Mouse (Mus musculus): ENCODE measurements around the gene Ano1. TPM values are rescaled to one million over a fixed set of nuclear protein-coding genes. Genes with fewer than 3 reads are reported as not detected.
A peak's percentile ranks its signal among the peaks of the same experiment; 100 is the strongest.

Ano1 gene
- polyA plus RNA-seq, 1 experiment from 2014 or later = 47.6 TPM

DNA sequence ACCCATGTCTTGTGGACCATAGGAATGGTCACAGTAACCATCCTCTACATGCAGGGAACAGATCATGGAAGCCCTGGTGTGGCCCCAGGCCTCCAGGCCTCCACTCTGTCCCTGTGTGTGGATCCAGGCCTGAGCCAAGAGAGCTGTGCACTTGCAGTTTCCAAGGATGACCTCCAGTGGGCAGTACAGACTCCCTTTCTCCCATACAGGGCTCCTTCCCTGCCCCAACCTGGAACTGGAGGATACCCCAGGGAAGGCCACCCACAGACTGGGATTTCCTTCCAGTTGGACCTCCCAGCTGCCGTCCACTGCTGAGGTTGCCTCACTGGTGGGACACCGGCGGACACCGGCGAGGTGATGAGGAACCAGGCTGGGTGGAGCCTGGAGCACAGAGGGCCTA is 29.6 kb upstream of the Ano1 start:
- WGBS = 61% methylated on average over 5 of the region's 5 CpGs
- no peaks in the 10 kb centered on the region for H3K9me3 ChIP-seq
- no peak for ATAC-seq (ENCODE audit: insufficient read depth, low FRiP score, low read depth)
- no peaks in the 10 kb centered on the region for H3K36me3 ChIP-seq
- H3K4me1 ChIP-seq = no peaks in the 10 kb centered on the region
- H3K4me3 ChIP-seq (replicated peaks) = no peak overlapping the region
- no peak overlapping the region for H3K27ac ChIP-seq
- H3K9ac ChIP-seq = no peak overlapping the region
- H3K4me2 ChIP-seq = no peak overlapping the region
- H3K27me3 ChIP-seq (replicated peaks) = no peaks in the 10 kb centered on the region

DNA sequence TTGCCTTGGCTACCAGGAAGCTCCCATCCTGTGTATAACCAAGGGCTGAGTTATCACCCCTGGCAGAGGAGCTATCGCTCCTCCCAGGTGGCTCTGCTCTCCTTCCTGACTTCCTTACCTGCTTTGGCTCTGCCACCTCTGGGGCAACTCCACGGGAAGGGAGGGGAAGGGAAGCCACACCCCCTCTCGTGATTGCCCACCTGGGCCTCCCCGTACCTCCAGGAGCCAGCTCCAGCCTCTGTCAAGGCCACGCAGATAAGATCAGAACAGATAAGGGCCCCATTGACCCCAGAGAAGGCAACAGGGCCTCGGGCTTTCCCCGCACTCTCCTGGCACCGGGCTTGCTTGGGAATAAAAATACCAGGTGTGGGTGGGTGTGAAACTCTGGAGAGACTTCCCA is 28.4 kb upstream of the Ano1 start:
- Histone ChIP-seq H3K27ac (no peak overlapping the region), H3K9ac (no peak overlapping the region), H3K9me3 (no peaks in the 10 kb centered on the region), H3K4me3 (replicated peaks) (no peak overlapping the region), H3K27me3 (replicated peaks) (no peaks in the 10 kb centered on the region), H3K4me1 (peaks cover 8% of the 10 kb centered on the region), H3K36me3 (no peaks in the 10 kb centered on the region), H3K4me2 (no peak overlapping the region)
- 48% methylated on average over 8 of the region's 8 CpGs for WGBS
- ATAC-seq (ENCODE audit: insufficient read depth, low FRiP score, low read depth) = no peak

DNA sequence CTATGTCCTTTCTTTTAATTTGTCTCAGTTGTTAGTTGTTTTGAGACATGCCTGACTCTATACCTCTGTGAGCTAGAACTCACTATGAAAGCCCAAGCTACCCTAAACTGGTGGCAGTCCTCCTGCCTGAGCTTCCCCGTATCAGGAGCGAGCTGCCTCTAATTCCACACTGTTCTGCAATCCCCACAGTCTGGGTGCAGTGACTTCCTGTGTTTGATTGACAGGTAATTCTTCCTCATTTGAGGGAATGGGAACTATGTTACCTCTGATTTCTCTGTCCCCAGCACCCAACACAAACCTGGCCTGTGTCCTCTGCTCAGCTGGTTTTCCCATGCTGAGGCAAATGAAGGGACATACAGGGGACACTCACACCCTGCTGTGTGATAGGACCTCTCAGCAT is 27.9 kb upstream of the Ano1 start:
- Histone ChIP-seq H3K36me3 (no peaks in the 10 kb centered on the region), H3K9ac (no peak overlapping the region), H3K4me1 (peaks cover 13% of the 10 kb centered on the region), H3K4me2 (no peak overlapping the region), H3K27me3 (replicated peaks) (no peaks in the 10 kb centered on the region), H3K27ac (no peak overlapping the region), H3K9me3 (no peaks in the 10 kb centered on the region), H3K4me3 (replicated peaks) (no peak overlapping the region)
- WGBS = 76% methylated on average over 2 of the region's 2 CpGs
- ATAC-seq (ENCODE audit: insufficient read depth, low FRiP score, low read depth) = no peak

DNA sequence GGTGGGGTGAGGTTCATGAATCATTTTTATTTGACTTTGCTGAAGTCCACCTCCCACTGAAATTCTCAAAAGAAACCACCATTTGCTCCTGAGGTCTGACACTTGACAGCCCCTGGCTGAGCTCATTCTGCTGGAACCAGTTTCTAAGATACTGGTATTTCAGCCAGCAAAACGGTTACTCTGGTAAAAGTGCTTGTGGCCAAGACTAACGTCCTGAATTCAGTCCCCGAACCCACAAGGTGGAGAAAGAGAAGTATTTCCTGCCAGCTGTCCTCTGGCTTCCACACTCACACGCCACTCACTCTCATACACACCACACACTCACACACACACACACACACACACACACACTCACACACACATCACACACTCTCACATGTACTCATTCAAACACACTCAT is 26.0 kb upstream of the Ano1 start:
- no peak for ATAC-seq (ENCODE audit: insufficient read depth, low FRiP score, low read depth)
- H3K36me3 ChIP-seq = no peaks in the 10 kb centered on the region
- H3K27ac ChIP-seq = no peak overlapping the region
- WGBS = 46% methylated on average over 4 of the region's 4 CpGs
- H3K4me2 ChIP-seq = no peak overlapping the region
- no peaks in the 10 kb centered on the region for H3K27me3 ChIP-seq (replicated peaks)
- H3K4me1 ChIP-seq = peaks cover 13% of the 10 kb centered on the region
- H3K4me3 ChIP-seq (replicated peaks) = no peak overlapping the region
- no peaks in the 10 kb centered on the region for H3K9me3 ChIP-seq
- H3K9ac ChIP-seq = no peak overlapping the region

DNA sequence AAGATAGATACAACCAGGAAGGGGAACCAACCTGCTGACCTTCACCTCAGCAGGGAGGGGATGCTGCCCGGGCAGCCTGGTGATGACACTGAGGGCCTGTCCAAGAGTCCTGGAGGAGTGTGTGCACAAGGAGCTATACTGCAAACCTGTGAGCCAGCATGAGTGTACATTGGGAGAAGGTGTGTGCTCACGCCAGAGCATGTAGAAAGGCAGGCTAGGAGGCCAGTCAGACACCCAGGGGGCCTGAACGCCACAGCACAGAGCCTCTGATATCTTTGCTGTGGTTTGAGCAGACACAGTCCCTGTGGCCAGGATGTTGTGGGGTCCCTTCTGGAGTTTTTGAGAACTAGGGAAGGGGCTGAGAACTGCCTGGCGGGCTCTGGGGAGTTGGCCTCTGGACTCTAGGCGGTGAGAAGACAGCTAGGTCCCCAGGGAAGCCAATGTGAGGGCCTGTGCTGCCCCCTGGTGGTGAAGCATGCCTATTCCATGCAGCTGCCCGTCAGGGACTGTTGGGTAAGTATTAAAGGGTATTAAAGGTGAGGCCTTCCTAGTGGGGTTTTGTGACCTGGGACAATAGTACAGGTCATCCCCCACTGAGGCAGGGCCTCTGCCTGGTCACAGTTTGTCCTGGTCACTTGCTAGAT is 24.2 kb upstream of the Ano1 start:
- H3K27ac ChIP-seq = 0 out of 2 replicates have a peak overlapping the region, but pooled peaks have one; percentile 31
- ATAC-seq (ENCODE audit: insufficient read depth, low FRiP score, low read depth) = peak; percentile 75
- no peak overlapping the region for H3K9ac ChIP-seq
- H3K9me3 ChIP-seq = no peaks in the 10 kb centered on the region
- no peak overlapping the region for H3K4me3 ChIP-seq (replicated peaks)
- H3K4me2 ChIP-seq = no peak overlapping the region
- WGBS = 33% methylated on average over 6 of the region's 6 CpGs
- H3K4me1 ChIP-seq = peaks cover 15% of the 10 kb centered on the region
- H3K36me3 ChIP-seq = no peaks in the 10 kb centered on the region
- H3K27me3 ChIP-seq (replicated peaks) = no peaks in the 10 kb centered on the region

DNA sequence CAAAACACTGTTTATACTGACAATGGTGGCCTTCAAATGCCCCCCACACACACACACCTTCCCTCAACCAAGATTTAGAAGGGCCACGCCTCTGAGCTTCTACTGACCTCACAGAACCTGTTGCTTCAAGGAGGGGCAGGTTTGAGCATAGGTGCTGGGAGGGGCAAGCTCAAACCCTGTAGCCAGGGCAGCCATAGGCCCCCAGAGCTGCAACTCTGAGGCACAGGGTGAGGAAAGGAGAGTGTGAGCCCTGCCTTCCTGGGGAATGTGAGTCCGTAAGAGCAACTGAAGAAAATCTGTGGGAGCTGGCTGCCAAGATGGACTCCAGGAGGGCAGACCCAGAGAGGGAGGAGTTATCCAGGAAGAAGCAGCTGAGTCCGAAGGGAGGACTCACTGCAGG is 23.4 kb upstream of the Ano1 start:
- H3K9me3 ChIP-seq = no peaks in the 10 kb centered on the region
- H3K9ac ChIP-seq = no peak overlapping the region
- peaks cover 21% of the 10 kb centered on the region for H3K4me1 ChIP-seq
- H3K4me3 ChIP-seq (replicated peaks) = no peak overlapping the region
- H3K4me2 ChIP-seq = no peak overlapping the region
- H3K27ac ChIP-seq = 0 out of 2 replicates have a peak overlapping the region, but pooled peaks have one; percentile 9
- 51% methylated on average over 3 of the region's 3 CpGs for WGBS
- ATAC-seq (ENCODE audit: insufficient read depth, low FRiP score, low read depth) = peak; percentile 48; the same call in 1 of the 2 replicates
- H3K27me3 ChIP-seq (replicated peaks) = no peaks in the 10 kb centered on the region
- H3K36me3 ChIP-seq = no peaks in the 10 kb centered on the region

DNA sequence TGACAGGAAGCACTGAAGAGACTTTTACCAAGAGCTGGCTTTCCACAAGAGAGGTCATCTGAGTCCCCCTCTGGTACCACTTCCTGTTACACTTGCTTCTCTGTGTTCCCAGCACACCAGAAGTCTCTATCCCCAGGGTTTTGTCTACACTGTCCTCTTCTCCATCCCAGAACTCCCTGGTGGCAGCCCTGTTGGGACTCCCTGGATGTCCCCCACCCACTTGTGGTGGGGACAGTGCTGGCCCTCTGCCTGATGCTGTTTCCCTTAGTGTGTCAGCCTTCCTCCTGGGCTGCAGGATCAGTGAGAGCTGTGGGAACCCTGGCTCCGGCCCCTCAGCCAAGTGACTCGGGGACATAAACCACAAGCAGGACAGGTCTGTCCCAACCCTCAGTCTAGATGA is 22.5 kb upstream of the Ano1 start:
- H3K9ac ChIP-seq = no peak overlapping the region
- no peaks in the 10 kb centered on the region for H3K27me3 ChIP-seq (replicated peaks)
- no peak overlapping the region for H3K4me2 ChIP-seq
- no peaks in the 10 kb centered on the region for H3K9me3 ChIP-seq
- peaks cover 26% of the 10 kb centered on the region for H3K4me1 ChIP-seq
- H3K4me3 ChIP-seq (replicated peaks) = no peak overlapping the region
- WGBS = 72% methylated on average over 2 of the region's 2 CpGs
- no peak overlapping the region for H3K27ac ChIP-seq
- no peak for ATAC-seq (ENCODE audit: insufficient read depth, low FRiP score, low read depth)
- no peaks in the 10 kb centered on the region for H3K36me3 ChIP-seq

DNA sequence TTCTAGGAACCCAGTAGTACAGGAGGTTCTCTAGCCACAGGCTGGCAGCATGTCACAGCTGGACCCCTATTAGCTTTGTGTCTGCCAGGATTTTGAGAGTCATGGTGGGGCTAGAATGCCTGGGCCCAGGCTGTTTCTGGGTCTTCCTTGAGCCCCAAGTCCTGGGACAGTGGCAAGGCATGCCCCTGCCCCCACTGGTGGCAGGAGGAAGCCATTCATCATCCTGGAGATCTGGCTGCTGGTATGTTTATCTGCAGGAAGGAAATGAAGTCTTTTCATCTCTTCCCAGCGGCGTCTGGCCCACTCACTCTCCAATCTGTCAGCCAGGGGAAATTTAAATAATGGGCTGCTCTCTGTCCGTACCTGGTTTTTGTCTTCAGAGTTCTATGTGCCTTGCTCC is 18.3 kb upstream of the Ano1 start:
- Histone ChIP-seq H3K9ac (no peak overlapping the region), H3K27me3 (replicated peaks) (no peaks in the 10 kb centered on the region), H3K4me1 (peaks cover 17% of the 10 kb centered on the region), H3K4me3 (replicated peaks) (no peak overlapping the region), H3K4me2 (no peak overlapping the region), H3K36me3 (no peaks in the 10 kb centered on the region), H3K27ac (no peak overlapping the region), H3K9me3 (no peaks in the 10 kb centered on the region)
- WGBS = 7% methylated on average over 3 of the region's 3 CpGs
- ATAC-seq (ENCODE audit: insufficient read depth, low FRiP score, low read depth) = no peak

DNA sequence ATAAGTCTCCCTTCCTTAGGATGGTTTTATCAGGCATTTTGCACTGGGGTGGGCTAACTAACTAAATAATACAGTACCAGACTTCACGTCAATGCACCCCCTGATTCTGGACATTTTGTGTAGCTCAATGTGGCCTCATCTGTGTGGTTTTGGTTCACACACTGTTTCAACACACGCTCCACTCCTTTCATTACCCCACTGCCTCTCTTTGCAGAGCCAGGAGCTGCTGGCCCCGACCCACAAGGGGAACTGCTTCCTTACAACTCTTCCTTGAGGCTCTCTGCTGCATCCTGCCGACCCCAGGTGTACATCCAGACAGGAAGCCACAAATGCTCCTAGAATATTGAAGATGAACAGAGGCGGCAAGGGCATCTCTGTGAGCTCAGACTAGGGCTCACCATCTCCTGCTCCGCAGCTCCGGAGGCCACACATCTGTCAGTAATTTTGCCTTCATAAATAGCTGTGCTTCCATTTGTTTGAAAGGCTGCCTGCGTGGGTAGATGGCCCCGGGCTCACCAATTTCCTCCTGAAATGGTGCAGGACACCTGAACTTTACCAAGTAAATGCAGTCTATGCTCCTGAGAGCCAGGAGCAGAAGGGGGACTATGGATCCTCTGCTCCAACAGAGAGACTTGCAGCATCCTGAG is 17.8 kb upstream of the Ano1 start:
- no peak overlapping the region for H3K9ac ChIP-seq
- H3K27ac ChIP-seq = no peak overlapping the region
- no peak for ATAC-seq (ENCODE audit: insufficient read depth, low FRiP score, low read depth)
- no peak overlapping the region for H3K4me3 ChIP-seq (replicated peaks)
- no peak overlapping the region for H3K4me2 ChIP-seq
- H3K36me3 ChIP-seq = no peaks in the 10 kb centered on the region
- no peaks in the 10 kb centered on the region for H3K27me3 ChIP-seq (replicated peaks)
- H3K9me3 ChIP-seq = no peaks in the 10 kb centered on the region
- H3K4me1 ChIP-seq = peaks cover 13% of the 10 kb centered on the region
- 39% methylated on average over 9 of the region's 9 CpGs for WGBS

DNA sequence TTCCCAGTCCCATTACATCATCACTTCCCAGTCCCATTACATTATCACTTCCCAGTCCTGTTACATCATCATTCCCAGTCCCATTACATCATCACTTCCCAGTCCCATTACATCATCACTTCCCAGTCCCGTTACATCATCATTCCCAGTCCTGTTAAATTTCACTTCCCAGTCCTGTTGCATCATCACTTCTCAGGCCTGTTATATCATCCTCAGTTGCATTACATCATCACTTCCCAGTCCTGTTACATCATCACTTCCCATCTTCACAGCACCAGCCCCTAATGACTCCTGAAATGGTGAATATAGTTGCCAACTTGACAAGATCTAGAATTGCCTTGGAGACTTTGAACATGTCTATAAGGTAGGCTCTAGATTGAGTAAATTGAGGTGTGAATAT is 17.1 kb upstream of the Ano1 start:
- H3K27me3 ChIP-seq (replicated peaks) = no peaks in the 10 kb centered on the region
- H3K9me3 ChIP-seq = no peaks in the 10 kb centered on the region
- H3K9ac ChIP-seq = no peak overlapping the region
- no peak overlapping the region for H3K27ac ChIP-seq
- ATAC-seq (ENCODE audit: insufficient read depth, low FRiP score, low read depth) = no peak
- no peak overlapping the region for H3K4me3 ChIP-seq (replicated peaks)
- no peaks in the 10 kb centered on the region for H3K36me3 ChIP-seq
- no peak overlapping the region for H3K4me2 ChIP-seq
- H3K4me1 ChIP-seq = peaks cover 13% of the 10 kb centered on the region
- WGBS = 94% methylated on average over 1 of the region's 1 CpGs

DNA sequence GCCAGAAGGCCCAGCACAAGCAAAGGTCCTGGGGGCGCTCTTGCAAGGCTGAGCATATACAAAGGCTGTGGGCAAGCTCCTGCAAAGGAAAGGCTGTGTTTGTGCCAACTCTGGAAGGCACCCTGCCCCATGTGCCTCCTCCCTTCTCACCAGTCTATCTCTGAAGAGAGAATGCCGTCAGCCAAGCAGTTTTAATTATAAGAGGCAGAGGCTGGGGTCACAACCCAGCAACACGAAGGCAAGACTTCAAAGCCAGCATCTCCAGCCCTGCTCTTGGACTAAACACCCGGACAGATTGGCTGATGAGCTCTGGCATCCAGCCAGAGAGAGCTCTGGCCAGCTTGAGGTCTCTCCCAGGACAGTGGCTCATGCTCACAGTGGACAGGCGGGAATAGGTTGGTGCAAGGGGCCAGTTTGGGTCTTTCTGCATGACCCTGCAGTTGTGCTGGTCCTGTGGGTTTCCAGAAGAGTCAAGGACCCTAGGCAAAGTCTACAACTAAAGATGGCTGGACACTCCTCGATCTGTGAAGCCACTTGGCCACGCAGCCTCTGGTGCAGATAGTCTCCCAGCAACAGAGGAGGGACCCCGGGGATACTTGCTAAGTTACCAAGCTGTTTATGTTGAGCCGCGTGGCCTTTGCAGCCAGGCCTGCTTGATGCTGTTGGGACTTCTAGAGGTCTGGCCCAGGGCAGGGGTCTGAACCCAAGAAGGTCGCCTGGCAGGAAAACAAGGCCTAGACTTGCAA is 12.9 kb upstream of the Ano1 start:
- no peak overlapping the region for H3K27ac ChIP-seq
- ATAC-seq (ENCODE audit: insufficient read depth, low FRiP score, low read depth) = no peak
- no peak overlapping the region for H3K9ac ChIP-seq
- 69% methylated on average over 11 of the region's 11 CpGs for WGBS
- H3K4me3 ChIP-seq (replicated peaks) = no peak overlapping the region
- H3K9me3 ChIP-seq = no peaks in the 10 kb centered on the region
- peaks cover 6% of the 10 kb centered on the region for H3K4me1 ChIP-seq
- no peaks in the 10 kb centered on the region for H3K27me3 ChIP-seq (replicated peaks)
- H3K36me3 ChIP-seq = no peaks in the 10 kb centered on the region
- no peak overlapping the region for H3K4me2 ChIP-seq

DNA sequence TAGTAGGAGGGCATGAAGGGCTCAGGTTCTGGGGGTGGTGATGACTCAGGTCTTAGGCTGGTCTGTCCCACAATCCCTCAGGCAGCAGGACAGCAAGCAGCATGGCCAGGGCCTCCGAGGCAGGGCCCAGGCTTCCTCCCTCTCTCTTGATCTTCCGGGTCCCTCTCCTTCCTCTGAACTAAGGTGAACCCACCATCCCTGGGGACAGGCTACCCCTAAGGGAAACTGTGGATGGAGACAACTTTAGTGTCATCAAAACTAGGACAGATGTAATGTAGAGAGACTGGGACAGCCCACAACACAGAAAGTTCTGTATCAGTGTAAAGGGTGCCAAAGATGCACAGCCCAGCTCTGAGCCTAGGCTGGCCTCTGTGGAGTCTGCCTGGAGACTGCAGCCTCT is 12.2 kb upstream of the Ano1 start:
- Histone ChIP-seq H3K9ac (no peak overlapping the region), H3K27me3 (replicated peaks) (no peaks in the 10 kb centered on the region), H3K9me3 (no peaks in the 10 kb centered on the region), H3K4me1 (peaks cover 6% of the 10 kb centered on the region), H3K27ac (no peak overlapping the region), H3K36me3 (no peaks in the 10 kb centered on the region), H3K4me2 (no peak overlapping the region), H3K4me3 (replicated peaks) (no peak overlapping the region)
- ATAC-seq (ENCODE audit: insufficient read depth, low FRiP score, low read depth) = no peak
- 72% methylated on average over 2 of the region's 2 CpGs for WGBS

All from stomach, embryonic 15.5 days (tissue).